Mouse (Mus musculus) embryo, embryonic 10 days (tissue): Measurements from ENCODE around the gene Polr2j.
A peak's percentile ranks its signal among the peaks of the same experiment; 100 is the strongest.

Source experiments
- DNase-seq: peaks from one replicate; pipeline ENCODE4 v3.0.0-alpha.2; 2015; ENCODE audit warnings: low spot score

Polr2j gene

GRCm38 (mm10) chr5:136167296-136167695, 50.9 kb downstream of the Polr2j start:
- DNase-seq, result no peak

DNA sequence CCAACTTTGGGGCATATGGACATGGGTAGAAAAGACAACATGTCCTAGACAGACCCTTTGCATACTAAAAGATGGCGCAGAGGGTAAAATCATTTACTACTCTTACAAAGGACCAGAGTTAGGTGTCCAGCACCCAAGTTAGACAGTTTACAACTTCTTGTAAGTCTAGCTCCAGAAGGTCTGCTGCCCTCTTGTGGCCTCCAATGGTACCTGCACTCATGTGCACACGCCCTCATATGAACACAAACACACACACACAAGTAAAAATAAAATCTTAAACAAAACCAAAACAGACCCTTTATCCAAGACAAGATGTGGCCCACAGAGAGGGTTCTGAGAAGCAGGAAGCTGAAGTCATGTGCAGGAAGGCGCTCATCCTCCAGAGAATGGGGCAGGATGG, 51.6 kb downstream of the Polr2j start:
- DNase-seq, result no peak

- peak; percentile 56 for DNase-seq
Observed at GRCm38 (mm10) chr5:136169626-136170511, 53.4 kb downstream of the Polr2j start.

- peak; percentile 92 for DNase-seq
Observed at GRCm38 (mm10) chr5:136170512-136171362, 54.3 kb downstream of the Polr2j start, which contains the start of gene Orai2. TSS of gene Orai2 (minus strand) at chr5:136170713.

- DNase-seq, result no peak
Observed at GRCm38 (mm10) chr5:136171363-136172341, 55.2 kb downstream of the Polr2j start.
